Mouse (Mus musculus) ES-Bruce4 (cell line): ENCODE results near the gene Ctnnbl1. TPM values are rescaled to one million over a fixed set of nuclear protein-coding genes. Genes with fewer than 3 reads are reported as not detected.

Source experiments
- H3K27ac ChIP-seq: 2 replicates; pipeline ENCODE4 v1.5.1; 2012; ENCODE audit warnings: low read length, inconsistent platforms; ENCODE audit not compliant: insufficient read depth
- H3K27me3 ChIP-seq: 2 replicates; pipeline ENCODE4 v1.6.1; 2012; ENCODE audit warnings: mild to moderate bottlenecking, low read length, inconsistent platforms; ENCODE audit not compliant: control insufficient read depth, poor library complexity, insufficient read depth, severe bottlenecking
- H3K36me3 ChIP-seq: 2 replicates; pipeline ENCODE4 v1.6.1; 2012; ENCODE audit warnings: inconsistent platforms, mild to moderate bottlenecking, low read length, moderate library complexity; ENCODE audit not compliant: control insufficient read depth, poor library complexity, insufficient read depth, severe bottlenecking
- H3K4me1 ChIP-seq: one replicate; pipeline ENCODE4 v1.8.1; 2011; ENCODE audit warnings: low read length; ENCODE audit not compliant: control insufficient read depth, insufficient read depth
- H3K4me3 ChIP-seq: 2 replicates; pipeline ENCODE4 v1.5.1; 2011; ENCODE audit warnings: low read depth, mild to moderate bottlenecking, low read length
- H3K9ac ChIP-seq: 2 replicates; pipeline ENCODE4 v1.6.1; 2012; ENCODE audit warnings: low read depth, mild to moderate bottlenecking, inconsistent platforms; ENCODE audit not compliant: poor library complexity, severe bottlenecking
- H3K9me3 ChIP-seq: replicated peaks from 2 replicates; pipeline ENCODE4 v1.6.1; 2012; ENCODE audit warnings: mild to moderate bottlenecking, low read length, inconsistent platforms; ENCODE audit not compliant: control insufficient read depth, poor library complexity, insufficient read depth, severe bottlenecking
- CTCF ChIP-seq: IDR thresholded peaks from one replicate; pipeline ENCODE4 v1.8.1; 2011; ENCODE audit warnings: low read depth, low read length
- EP300 ChIP-seq: IDR thresholded peaks from 2 replicates; pipeline ENCODE4 v1.6.1; 2011; ENCODE audit warnings: low read depth, low read length; ENCODE audit not compliant: insufficient read depth
- POLR2A ChIP-seq: IDR thresholded peaks from one replicate; pipeline ENCODE4 v1.8.1; 2011; ENCODE audit warnings: low read length; ENCODE audit not compliant: insufficient read depth
- polyA plus RNA-seq: library from polyadenylated mRNA; stranded (reverse); fragments of >200 nt; gene quantifications from 2 replicates; pipeline ENCODE4 v1.2.4, GENCODE M21; 2011; ENCODE audit warnings: low read depth; ENCODE audit not compliant: missing spikeins, insufficient read depth, insufficient read length

Gene Ctnnbl1
- polyA plus RNA-seq, 1 experiment, result 37.2 TPM

DNA sequence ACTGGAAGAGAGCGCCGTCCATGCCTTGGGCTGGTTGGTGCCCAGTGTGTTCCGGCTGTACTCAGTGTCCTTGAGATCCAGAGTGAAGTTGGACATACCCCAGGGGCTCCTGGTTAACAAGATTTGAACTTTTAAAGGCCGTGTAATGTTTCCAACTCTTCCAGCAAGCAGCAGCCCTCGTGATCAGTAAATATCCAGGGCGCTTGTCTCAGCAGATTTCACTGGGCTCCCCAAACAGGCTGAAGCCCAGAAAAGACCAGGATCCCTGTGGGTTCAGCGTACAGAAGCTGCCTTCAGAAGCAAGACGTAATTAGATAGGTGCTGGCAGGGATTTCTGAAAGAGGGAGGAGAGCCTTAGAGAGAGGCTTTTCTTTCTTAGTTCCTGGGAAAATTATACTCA is 137.9 kb downstream of the Ctnnbl1 start:
- H3K36me3 ChIP-seq, result no peaks in the 10 kb centered on the region
- no peaks in the 10 kb centered on the region for H3K9me3 ChIP-seq
- H3K27ac ChIP-seq, result no peak overlapping the region
- no peaks in the 10 kb centered on the region for H3K27me3 ChIP-seq
- TF ChIP-seq POLR2A (no peak), EP300 (no peak), CTCF (no peak)
- no peaks in the 10 kb centered on the region for H3K4me1 ChIP-seq
- no peak overlapping the region for H3K4me3 ChIP-seq
- H3K9ac ChIP-seq, result no peak overlapping the region

DNA sequence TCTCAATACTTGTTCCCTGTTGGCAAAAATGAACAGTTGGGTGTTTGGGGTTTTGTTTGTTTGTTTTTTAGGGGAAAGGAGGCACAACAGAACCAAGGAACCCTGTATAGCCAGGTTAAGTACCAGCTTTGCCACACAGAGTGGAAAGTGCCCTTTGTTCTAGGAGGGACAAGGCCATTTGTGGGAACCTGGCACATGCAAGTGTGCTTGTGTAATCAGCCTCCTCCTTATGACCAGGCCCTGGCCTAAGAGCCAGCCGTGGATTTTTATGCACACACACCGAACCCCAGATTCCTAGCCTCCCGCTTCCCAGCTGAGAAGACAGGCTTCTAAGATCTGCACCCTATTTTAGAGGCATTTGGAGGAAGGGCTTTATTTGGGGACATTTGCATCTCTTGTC is 140.2 kb downstream of the Ctnnbl1 start:
- Histone ChIP-seq H3K4me3 (no peak overlapping the region), H3K27ac (no peak overlapping the region), H3K36me3 (no peaks in the 10 kb centered on the region), H3K27me3 (no peaks in the 10 kb centered on the region), H3K9me3 (no peaks in the 10 kb centered on the region), H3K4me1 (no peaks in the 10 kb centered on the region), H3K9ac (no peak overlapping the region)
- no peak for TF ChIP-seq CTCF
- TF ChIP-seq POLR2A, result no peak
- no peak for TF ChIP-seq EP300

DNA sequence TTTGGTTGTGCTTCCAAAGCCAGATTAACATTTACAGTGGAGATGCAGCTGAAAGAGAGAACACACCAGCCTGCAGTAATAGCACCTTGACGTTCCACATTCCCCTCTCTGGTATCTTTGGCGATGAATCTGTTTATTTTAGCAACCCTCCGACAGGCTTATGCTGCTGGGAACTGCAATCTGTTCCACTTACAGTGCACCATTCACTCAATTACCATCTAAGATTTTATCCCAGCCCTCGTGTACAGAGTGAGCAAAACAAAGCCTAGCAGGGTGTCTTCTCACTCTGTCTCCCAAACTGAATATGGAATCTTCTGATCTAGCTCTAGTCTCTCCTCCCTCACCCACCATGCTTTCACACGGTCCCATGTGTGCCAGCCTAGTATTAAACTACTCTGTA is 140.8 kb downstream of the Ctnnbl1 start:
- H3K4me3 ChIP-seq, result no peak overlapping the region
- H3K9me3 ChIP-seq, result no peaks in the 10 kb centered on the region
- TF ChIP-seq CTCF, result no peak
- TF ChIP-seq EP300, result no peak
- no peak for TF ChIP-seq POLR2A
- no peaks in the 10 kb centered on the region for H3K27me3 ChIP-seq
- H3K27ac ChIP-seq, result no peak overlapping the region
- no peaks in the 10 kb centered on the region for H3K4me1 ChIP-seq
- no peak overlapping the region for H3K9ac ChIP-seq
- no peaks in the 10 kb centered on the region for H3K36me3 ChIP-seq

DNA sequence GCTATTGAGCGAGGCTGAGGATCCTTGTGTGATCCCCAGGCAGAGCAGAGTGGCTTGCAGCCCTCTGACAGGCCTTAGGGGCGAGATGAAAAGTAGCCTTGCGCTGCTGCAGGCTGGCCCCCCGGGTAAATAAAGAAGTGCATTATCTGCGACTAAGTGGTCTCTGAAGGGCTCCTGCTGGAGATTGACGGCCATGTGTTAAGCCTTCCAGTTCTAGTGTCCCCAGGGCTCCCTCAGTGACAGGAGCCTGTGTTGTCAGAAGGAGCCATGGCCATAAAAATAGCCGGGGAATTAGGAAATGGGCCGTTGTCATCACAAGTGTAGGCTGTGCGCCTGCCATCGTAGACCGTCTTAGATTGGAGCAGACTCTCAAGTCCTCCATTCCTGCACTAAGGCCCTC is 144.7 kb downstream of the Ctnnbl1 start:
- H3K9ac ChIP-seq, result no peak overlapping the region
- H3K9me3 ChIP-seq, result no peaks in the 10 kb centered on the region
- no peaks in the 10 kb centered on the region for H3K36me3 ChIP-seq
- H3K27me3 ChIP-seq, result no peaks in the 10 kb centered on the region
- TF ChIP-seq EP300 (no peak), POLR2A (no peak), CTCF (no peak)
- H3K4me1 ChIP-seq, result no peaks in the 10 kb centered on the region
- no peak overlapping the region for H3K27ac ChIP-seq
- H3K4me3 ChIP-seq, result no peak overlapping the region

DNA sequence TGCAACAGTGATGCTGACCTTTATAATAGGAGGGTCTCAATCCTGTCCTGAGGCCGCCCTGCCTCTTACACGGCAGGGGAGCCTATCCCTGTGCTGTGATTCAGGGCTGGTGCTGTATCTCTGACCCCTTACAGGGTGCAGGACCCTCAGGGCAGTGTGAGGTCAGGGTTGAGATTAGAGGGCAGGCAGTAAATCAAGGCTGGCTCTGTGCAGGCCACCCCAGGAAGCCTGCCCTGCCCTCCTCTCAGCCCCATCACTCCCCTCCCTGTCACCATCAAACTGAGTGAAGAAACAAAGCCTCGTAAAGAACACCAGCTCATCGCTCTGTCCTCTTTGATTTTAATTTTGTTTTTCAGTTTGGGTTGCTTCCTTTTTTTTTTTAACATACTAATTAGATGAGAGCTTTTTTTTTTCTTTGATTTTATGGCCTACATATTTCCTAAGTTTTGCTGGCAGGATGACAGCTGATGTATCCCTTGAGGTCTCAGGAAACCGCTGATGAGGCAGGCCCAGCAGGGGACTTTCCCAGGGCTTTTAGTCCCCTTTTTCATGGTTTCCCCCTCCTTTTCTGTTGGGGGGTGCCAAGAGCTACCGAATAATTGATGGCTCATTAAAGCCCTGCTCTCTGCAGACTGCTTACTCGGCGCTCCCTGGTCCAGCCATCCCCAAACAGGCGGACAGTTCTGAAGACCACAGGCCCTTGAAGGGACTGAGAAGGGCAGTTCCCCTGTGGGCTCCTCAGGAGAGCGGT is 150.2 kb downstream of the Ctnnbl1 start:
- Histone ChIP-seq H3K4me3 (no peak overlapping the region), H3K27me3 (no peaks in the 10 kb centered on the region), H3K36me3 (no peaks in the 10 kb centered on the region), H3K27ac (no peak overlapping the region), H3K9me3 (no peaks in the 10 kb centered on the region), H3K4me1 (no peaks in the 10 kb centered on the region), H3K9ac (no peak overlapping the region)
- TF ChIP-seq EP300, result no peak

DNA sequence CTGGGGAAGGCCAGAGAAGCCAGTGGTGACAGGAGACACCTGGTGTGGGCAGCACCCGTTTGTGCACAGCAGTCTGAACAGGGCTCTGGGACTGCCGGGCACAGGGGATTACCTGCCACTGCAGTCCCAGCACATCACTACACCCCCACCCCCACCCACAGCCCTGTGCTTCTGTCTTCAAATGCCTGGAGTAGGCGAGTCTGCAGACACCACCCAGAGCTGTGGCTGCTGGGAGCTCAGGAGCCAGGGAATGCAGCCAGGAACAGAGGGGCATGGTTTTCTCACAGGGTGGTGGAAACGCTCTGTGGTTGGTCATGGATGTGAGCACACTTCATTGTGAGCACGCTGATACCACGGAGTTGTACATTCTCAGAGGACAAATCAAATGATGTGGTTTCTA is 154.0 kb downstream of the Ctnnbl1 start:
- Histone ChIP-seq H3K4me3 (no peak overlapping the region), H3K9me3 (no peaks in the 10 kb centered on the region), H3K27ac (no peak overlapping the region), H3K27me3 (no peaks in the 10 kb centered on the region), H3K4me1 (no peaks in the 10 kb centered on the region), H3K36me3 (no peaks in the 10 kb centered on the region), H3K9ac (no peak overlapping the region)
- TF ChIP-seq CTCF (no peak), POLR2A (no peak), EP300 (no peak)
